Mouse (Mus musculus) heart, postnatal 0 days (tissue): ENCODE data around the gene Plekha8.

Experiments used
- CTCF ChIP-seq: IDR thresholded peaks from 2 replicates; pipeline ENCODE4 v1.5.1; 2016; ENCODE audit warnings: antibody characterized with exemption, control low read depth, low read depth
- EP300 ChIP-seq: IDR thresholded peaks from 2 replicates; pipeline ENCODE4 v1.6.1; 2016; ENCODE audit warnings: antibody characterized with exemption, low read depth

- TF ChIP-seq CTCF (no peak), EP300 (no peak)
Observed at GRCm38 (mm10) chr6:54639877-54640276, 45.0 kb downstream of the Plekha8 start.
